Mouse (Mus musculus): ENCODE data around the gene Cdc34. TPM values are rescaled to one million over a fixed set of nuclear protein-coding genes. Genes with fewer than 3 reads are reported as not detected.
A peak's percentile ranks its signal among the peaks of the same experiment; 100 is the strongest.

Cdc34 gene
- polyA plus RNA-seq, 1 experiment from 2014 or later, result 106 TPM

- H3K27me3 ChIP-seq (ENCODE audit: control insufficient read depth, insufficient read depth, low read length), result no peaks in the 10 kb centered on the region
- WGBS, result 71% methylated on average over 8 of the region's 8 CpGs
- H3K4me1 ChIP-seq (ENCODE audit: control insufficient read depth in 2 of 2, insufficient read depth in 2 of 2, low read length in 2 of 2), result peaks cover 2 to 3% of the 10 kb centered on the region in 2 experiments; a peak in 3 of 4 replicates
- no peaks in the 10 kb centered on the region for H3K9me3 ChIP-seq (ENCODE audit: control insufficient read depth, low read length)
- no peak overlapping the region for H3K4me3 ChIP-seq (ENCODE audit: control insufficient read depth in 1 of 2, insufficient read depth in 1 of 2, low read depth in 1 of 2, low read length in 2 of 2)
- no peak overlapping the region for H3K27ac ChIP-seq (replicated peaks in 1 of 2; ENCODE audit: control insufficient read depth in 1 of 2, insufficient read depth in 1 of 2, low read depth in 2 of 2, low read length in 2 of 2)
- H3K36me3 ChIP-seq (ENCODE audit: control insufficient read depth, insufficient read depth, low read length), result no peaks in the 10 kb centered on the region
- ATAC-seq (ENCODE audit: insufficient number of reproducible peaks, insufficient read depth, low FRiP score, low read depth), result no peak
- H3K9ac ChIP-seq (ENCODE audit: low read length), result no peak overlapping the region
- H3K4me2 ChIP-seq (ENCODE audit: low read length), result no peak overlapping the region
These were observed 16.9 kb upstream of the Cdc34 start for GRCm38 (mm10) chr10:79665051-79665450.

- Histone ChIP-seq H3K4me3 (ENCODE audit: control insufficient read depth in 1 of 2, insufficient read depth in 1 of 2, low read depth in 1 of 2, low read length in 2 of 2) (no peak overlapping the region), H3K27me3 (ENCODE audit: control insufficient read depth, insufficient read depth, low read length) (no peaks in the 10 kb centered on the region), H3K9me3 (ENCODE audit: control insufficient read depth, low read length) (no peaks in the 10 kb centered on the region), H3K36me3 (ENCODE audit: control insufficient read depth, insufficient read depth, low read length) (no peaks in the 10 kb centered on the region), H3K4me1 (ENCODE audit: control insufficient read depth in 2 of 2, insufficient read depth in 2 of 2, low read length in 2 of 2) (peaks cover 8 to 9% of the 10 kb centered on the region in 2 experiments), H3K4me2 (ENCODE audit: low read length) (no peak overlapping the region), H3K27ac (replicated peaks in 1 of 2; ENCODE audit: control insufficient read depth in 1 of 2, insufficient read depth in 1 of 2, low read depth in 2 of 2, low read length in 2 of 2) (no peak overlapping the region), H3K9ac (ENCODE audit: low read length) (no peak overlapping the region)
- WGBS, result 57% methylated on average over 9 of the region's 9 CpGs
- ATAC-seq (ENCODE audit: insufficient number of reproducible peaks, insufficient read depth, low FRiP score, low read depth), result no peak
These were observed 15.5 kb upstream of the Cdc34 start for GRCm38 (mm10) chr10:79666493-79666892.

- ATAC-seq (ENCODE audit: insufficient number of reproducible peaks, insufficient read depth, low FRiP score, low read depth), result no peak
- Histone ChIP-seq H3K4me2 (ENCODE audit: low read length) (no peak overlapping the region), H3K4me1 (ENCODE audit: control insufficient read depth in 2 of 2, insufficient read depth in 2 of 2, low read length in 2 of 2) (peaks cover 5 to 9% of the 10 kb centered on the region in 2 experiments), H3K9ac (ENCODE audit: low read length) (no peak overlapping the region), H3K27ac (replicated peaks in 1 of 2; ENCODE audit: control insufficient read depth in 1 of 2, insufficient read depth in 1 of 2, low read depth in 2 of 2, low read length in 2 of 2) (no peak overlapping the region), H3K9me3 (ENCODE audit: control insufficient read depth, low read length) (no peaks in the 10 kb centered on the region), H3K36me3 (ENCODE audit: control insufficient read depth, insufficient read depth, low read length) (no peaks in the 10 kb centered on the region), H3K4me3 (ENCODE audit: control insufficient read depth in 1 of 2, insufficient read depth in 1 of 2, low read depth in 1 of 2, low read length in 2 of 2) (no peak overlapping the region), H3K27me3 (ENCODE audit: control insufficient read depth, insufficient read depth, low read length) (no peaks in the 10 kb centered on the region)
- 82% methylated on average over 5 of the region's 5 CpGs for WGBS
These were observed 13.9 kb upstream of the Cdc34 start for GRCm38 (mm10) chr10:79668076-79668475.

- ATAC-seq (ENCODE audit: insufficient number of reproducible peaks, insufficient read depth, low FRiP score, low read depth), result peak; percentile 57
- peaks cover 5 to 9% of the 10 kb centered on the region in 2 experiments for H3K4me1 ChIP-seq (ENCODE audit: control insufficient read depth in 2 of 2, insufficient read depth in 2 of 2, low read length in 2 of 2)
- no peaks in the 10 kb centered on the region for H3K36me3 ChIP-seq (ENCODE audit: control insufficient read depth, insufficient read depth, low read length)
- no peaks in the 10 kb centered on the region for H3K9me3 ChIP-seq (ENCODE audit: control insufficient read depth, low read length)
- peak within 1 kb of the TSS; percentile 89 for H3K4me2 ChIP-seq (ENCODE audit: low read length)
- H3K9ac ChIP-seq (ENCODE audit: low read length), result peak within 1 kb of the TSS; percentile 82
- H3K27me3 ChIP-seq (ENCODE audit: control insufficient read depth, insufficient read depth, low read length), result no peaks in the 10 kb centered on the region
- H3K4me3 ChIP-seq (ENCODE audit: control insufficient read depth in 1 of 2, insufficient read depth in 1 of 2, low read depth in 1 of 2, low read length in 2 of 2), result peak within 1 kb of the TSS; percentile 84 to 86
- WGBS, result under 1% methylated on average over 45 of the region's 45 CpGs
- peak within 1 kb of the TSS; percentile 84 to 90 for H3K27ac ChIP-seq (replicated peaks in 1 of 2; ENCODE audit: control insufficient read depth in 1 of 2, insufficient read depth in 1 of 2, low read depth in 2 of 2, low read length in 2 of 2)
These were observed 13.0 kb upstream of the Cdc34 start, which contains the start of gene Tpgs1 for GRCm38 (mm10) chr10:79668771-79669575. Gene Tpgs1, plus strand, starts transcription at chr10:79669369.

GRCm38 (mm10) chr10:79669576-79670057, 12.4 kb upstream of the Cdc34 start:
- Histone ChIP-seq H3K27ac (replicated peaks in 1 of 2; ENCODE audit: control insufficient read depth in 1 of 2, insufficient read depth in 1 of 2, low read depth in 2 of 2, low read length in 2 of 2) (peak overlapping the region; percentile 84 to 90), H3K27me3 (ENCODE audit: control insufficient read depth, insufficient read depth, low read length) (no peaks in the 10 kb centered on the region), H3K4me3 (ENCODE audit: control insufficient read depth in 1 of 2, insufficient read depth in 1 of 2, low read depth in 1 of 2, low read length in 2 of 2) (peak overlapping the region; percentile 84 to 86), H3K9ac (ENCODE audit: low read length) (peak overlapping the region; percentile 82), H3K9me3 (ENCODE audit: control insufficient read depth, low read length) (no peaks in the 10 kb centered on the region), H3K36me3 (ENCODE audit: control insufficient read depth, insufficient read depth, low read length) (no peaks in the 10 kb centered on the region), H3K4me2 (ENCODE audit: low read length) (peak overlapping the region; percentile 89), H3K4me1 (ENCODE audit: control insufficient read depth in 2 of 2, insufficient read depth in 2 of 2, low read length in 2 of 2) (peaks cover 5 to 9% of the 10 kb centered on the region in 2 experiments)
- under 1% methylated on average over 47 of the region's 47 CpGs for WGBS
- ATAC-seq (ENCODE audit: insufficient number of reproducible peaks, insufficient read depth, low FRiP score, low read depth), result peak; percentile 58

- no peaks in the 10 kb centered on the region for H3K36me3 ChIP-seq (ENCODE audit: control insufficient read depth, insufficient read depth, low read length)
- H3K4me1 ChIP-seq (ENCODE audit: control insufficient read depth in 2 of 2, insufficient read depth in 2 of 2, low read length in 2 of 2), result peaks cover 5 to 9% of the 10 kb centered on the region in 2 experiments
- peak overlapping the region; percentile 84 to 86 for H3K4me3 ChIP-seq (ENCODE audit: control insufficient read depth in 1 of 2, insufficient read depth in 1 of 2, low read depth in 1 of 2, low read length in 2 of 2)
- peak overlapping the region; percentile 82 for H3K9ac ChIP-seq (ENCODE audit: low read length)
- ATAC-seq (ENCODE audit: insufficient number of reproducible peaks, insufficient read depth, low FRiP score, low read depth), result peak; percentile 33; the same call in 1 of the 2 replicates
- peak overlapping the region; percentile 89 for H3K4me2 ChIP-seq (ENCODE audit: low read length)
- 39% methylated on average over 15 of the region's 15 CpGs for WGBS
- H3K9me3 ChIP-seq (ENCODE audit: control insufficient read depth, low read length), result no peaks in the 10 kb centered on the region
- H3K27ac ChIP-seq (replicated peaks in 1 of 2; ENCODE audit: control insufficient read depth in 1 of 2, insufficient read depth in 1 of 2, low read depth in 2 of 2, low read length in 2 of 2), result peak overlapping the region in 1 of 2 experiments; percentile 90; a peak in 1 of 4 replicates
- no peaks in the 10 kb centered on the region for H3K27me3 ChIP-seq (ENCODE audit: control insufficient read depth, insufficient read depth, low read length)
These were observed 11.7 kb upstream of the Cdc34 start for GRCm38 (mm10) chr10:79670071-79670888.

- WGBS, result 83% methylated on average over 6 of the region's 6 CpGs
- no peak for ATAC-seq (ENCODE audit: insufficient number of reproducible peaks, insufficient read depth, low FRiP score, low read depth)
These were observed 10.5 kb upstream of the Cdc34 start for GRCm38 (mm10) chr10:79671396-79672087.

More at GRCm38 (mm10) chr10:79671396-79672087, 10.5 kb upstream of the Cdc34 start:
- Histone ChIP-seq H3K4me2 (ENCODE audit: low read length) (no peak overlapping the region), H3K27me3 (ENCODE audit: control insufficient read depth, insufficient read depth, low read length) (no peaks in the 10 kb centered on the region), H3K4me1 (ENCODE audit: control insufficient read depth in 2 of 2, insufficient read depth in 2 of 2, low read length in 2 of 2) (peaks cover 9 to 12% of the 10 kb centered on the region in 2 experiments), H3K4me3 (ENCODE audit: control insufficient read depth in 1 of 2, insufficient read depth in 1 of 2, low read depth in 1 of 2, low read length in 2 of 2) (no peak overlapping the region), H3K9me3 (ENCODE audit: control insufficient read depth, low read length) (no peaks in the 10 kb centered on the region), H3K9ac (ENCODE audit: low read length) (no peak overlapping the region), H3K27ac (replicated peaks in 1 of 2; ENCODE audit: control insufficient read depth in 1 of 2, insufficient read depth in 1 of 2, low read depth in 2 of 2, low read length in 2 of 2) (no peak overlapping the region), H3K36me3 (ENCODE audit: control insufficient read depth, insufficient read depth, low read length) (no peaks in the 10 kb centered on the region)

All from heart, embryonic 14.5 days (tissue).